Mouse (Mus musculus) limb, embryonic 14.5 days (tissue): ENCODE data around the gene Myo15b. TPM values are rescaled to one million over a fixed set of nuclear protein-coding genes. Genes with fewer than 3 reads are reported as not detected.

ENCODE experiments used
- ATAC-seq: fragments of 200-750 bp; cut with Nextera tagmentation; 2 replicates; pipeline ENCODE4 v1.8.0; 2017; ENCODE audit warnings: low read depth, moderate number of reproducible peaks, moderate TSS enrichment; ENCODE audit not compliant: low FRiP score
- DNase-seq: peaks from one replicate; pipeline ENCODE4 v3.0.0-alpha.2; 2015; ENCODE audit warnings: low spot score
- H3K27ac ChIP-seq: fragments of 300-500 bp; sonication (generic); replicated peaks from 2 replicates; pipeline ENCODE4 v1.5.1; 2014; ENCODE audit warnings: low read depth, mild to moderate bottlenecking, low read length, moderate library complexity, mixed read lengths
- H3K27me3 ChIP-seq: fragments of 300-500 bp; sonication (generic); 2 replicates; pipeline ENCODE4 v1.6.1; 2014; ENCODE audit warnings: low read length, mixed read lengths; ENCODE audit not compliant: control insufficient read depth, insufficient read depth
- H3K36me3 ChIP-seq: fragments of 300-500 bp; sonication (generic); 2 replicates; pipeline ENCODE4 v1.6.1; 2014; ENCODE audit warnings: mild to moderate bottlenecking, low read length, moderate library complexity, mixed read lengths; ENCODE audit not compliant: control insufficient read depth, insufficient read depth
- H3K4me1 ChIP-seq: fragments of 300-500 bp; sonication (generic); 2 replicates; pipeline ENCODE4 v1.6.1; 2014; ENCODE audit warnings: antibody characterized with exemption, low read length, mixed read lengths; ENCODE audit not compliant: control insufficient read depth, insufficient read depth
- H3K4me2 ChIP-seq: fragments of 300-500 bp; sonication (generic); replicated peaks from 2 replicates; pipeline ENCODE4 v1.6.1; 2014; ENCODE audit warnings: low read depth, mild to moderate bottlenecking, low read length, moderate library complexity; ENCODE audit not compliant: severe bottlenecking
- H3K4me3 ChIP-seq: fragments of 300-500 bp; sonication (generic); replicated peaks from 2 replicates; pipeline ENCODE4 v1.5.1; 2014; ENCODE audit warnings: low read length
- H3K9ac ChIP-seq: fragments of 300-500 bp; sonication (generic); 2 replicates; pipeline ENCODE4 v1.6.1; 2014; ENCODE audit warnings: mild to moderate bottlenecking, low read depth, low read length, moderate library complexity; ENCODE audit not compliant: severe bottlenecking
- H3K9me3 ChIP-seq: fragments of 300-500 bp; sonication (generic); 2 replicates; pipeline ENCODE4 v1.6.1; 2016; ENCODE audit warnings: low read length; ENCODE audit not compliant: control insufficient read depth
- POLR2A ChIP-seq: fragments of 200-500 bp; IDR thresholded peaks from 2 replicates; pipeline ENCODE4 v1.8.0; 2012; ENCODE audit warnings: inconsistent platforms, mild to moderate bottlenecking, moderate library complexity, borderline replicate concordance; ENCODE audit not compliant: insufficient read depth, insufficient read length; ENCODE audit errors: extremely low read depth
- WGBS: fragments of 180-500 bp; shearing (Covaris S2); extraction: QIAGEN DNeasy Blood & Tissue Kit; methylation state at CpG from one replicate; pipeline ENCODE4 v1.1.7; 2014; 5-methylcytosine and 5-hydroxymethylcytosine counted together
- polyA plus RNA-seq, 2 experiments: library from polyadenylated mRNA; depleted of rRNA in 1 of 2; stranded (reverse) in 1 of 2; unstranded in 1 of 2; fragments of >200 nt; fragmentation: Nextera tagmentation in 1 of 2; extraction: Ambion mirVana in 1 of 2; gene quantifications; 2 replicates each; pipeline versions ENCODE4 v1.2.1 to v1.2.3; 2012 to 2014

Gene Myo15b
- polyA plus RNA-seq, 2 experiments, result 0.55 to 0.56 TPM

GRCm38 (mm10) chr11:115906116-115906515 lies 47.9 kb downstream of the Myo15b start:
- TF ChIP-seq POLR2A, result no peak
- Histone ChIP-seq H3K27ac (no peak overlapping the region), H3K4me3 (no peak overlapping the region), H3K36me3 (peaks cover 3% of the 10 kb centered on the region; the same call in 1 of the 2 replicates), H3K27me3 (no peaks in the 10 kb centered on the region), H3K4me2 (no peak overlapping the region), H3K9ac (no peak overlapping the region), H3K9me3 (no peaks in the 10 kb centered on the region), H3K4me1 (0 out of 2 replicates have a peak, but pooled peaks cover 5% of the 10 kb centered on the region)
- ATAC-seq (no peak), DNase-seq (no peak)
- WGBS, result 77% methylated on average over 3 of the region's 3 CpGs

GRCm38 (mm10) chr11:115906521-115906920 lies 48.3 kb downstream of the Myo15b start:
- Histone ChIP-seq H3K4me1 (0 out of 2 replicates have a peak, but pooled peaks cover 5% of the 10 kb centered on the region), H3K27me3 (no peaks in the 10 kb centered on the region), H3K27ac (no peak overlapping the region), H3K4me3 (no peak overlapping the region), H3K36me3 (peaks cover 6% of the 10 kb centered on the region), H3K9ac (no peak overlapping the region), H3K9me3 (no peaks in the 10 kb centered on the region), H3K4me2 (no peak overlapping the region)
- WGBS, result 89% methylated on average over 5 of the region's 5 CpGs
- no peak for ATAC-seq
- no peak for TF ChIP-seq POLR2A
- DNase-seq, result no peak

- Histone ChIP-seq H3K9me3 (no peaks in the 10 kb centered on the region), H3K4me3 (no peak overlapping the region), H3K9ac (no peak overlapping the region), H3K4me2 (no peak overlapping the region), H3K27ac (0 out of 2 replicates have a peak overlapping the region, but pooled peaks have one; percentile 5), H3K27me3 (no peaks in the 10 kb centered on the region), H3K36me3 (peaks cover 21% of the 10 kb centered on the region), H3K4me1 (no peaks in the 10 kb centered on the region)
- 94% methylated on average over 5 of the region's 5 CpGs for WGBS
- DNase-seq (peak; percentile 7), ATAC-seq (0 out of 2 replicates have a peak, but pooled peaks have one; percentile 41)
- TF ChIP-seq POLR2A, result no peak
Observed at GRCm38 (mm10) chr11:115911134-115911561, 52.9 kb downstream of the Myo15b start.

DNA sequence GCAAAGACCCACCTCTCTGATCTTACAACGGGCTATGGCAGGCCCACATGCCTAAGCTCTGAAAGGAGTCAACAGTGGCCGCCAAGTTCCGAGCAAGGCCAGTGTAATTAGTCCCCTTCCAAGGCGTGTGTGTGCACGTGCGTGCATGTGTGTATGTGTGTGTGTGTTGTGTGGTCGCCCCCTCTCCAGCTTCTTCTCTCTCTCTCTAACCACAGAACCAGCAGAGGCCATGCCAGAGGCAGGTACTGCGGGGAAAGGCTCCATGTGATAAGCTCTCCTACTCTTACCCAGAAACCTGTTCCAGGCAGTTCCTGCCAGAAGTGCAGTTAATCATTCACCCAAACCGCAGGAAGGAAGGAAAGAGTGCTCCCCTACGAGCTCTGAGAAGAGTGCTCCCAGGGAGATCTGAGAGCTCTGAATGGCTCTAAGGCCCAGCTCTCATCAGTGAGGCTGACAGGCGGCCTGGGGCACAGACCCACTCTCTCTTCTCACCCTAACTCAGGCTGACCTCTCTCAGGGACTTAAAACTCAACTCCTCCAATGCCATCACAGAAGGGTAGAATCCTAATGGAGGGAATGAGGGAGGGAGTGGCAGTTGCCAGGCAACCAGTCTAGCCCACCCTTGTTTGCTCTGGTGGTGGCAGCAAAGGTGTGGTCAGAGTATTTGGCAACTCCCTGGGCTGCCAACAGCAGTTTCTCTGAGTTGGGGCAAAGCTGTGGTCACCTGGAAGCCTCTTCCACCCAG lies 53.6 kb downstream of the Myo15b start, which contains the start of gene Smim6:
Gene Smim6, plus strand, starts transcription at position 386 of the 745 bp plus-strand sequence.
- no peak for TF ChIP-seq POLR2A
- no peak within 1 kb of the TSS for H3K9ac ChIP-seq
- H3K4me3 ChIP-seq, result no peak within 1 kb of the TSS
- H3K9me3 ChIP-seq, result no peaks in the 10 kb centered on the region
- WGBS, result 80% methylated on average over 10 of the region's 11 CpGs
- H3K4me1 ChIP-seq, result no peaks in the 10 kb centered on the region
- ATAC-seq, result no peak
- H3K36me3 ChIP-seq, result peaks cover 24% of the 10 kb centered on the region
- H3K27me3 ChIP-seq, result no peaks in the 10 kb centered on the region
- H3K4me2 ChIP-seq, result no peak within 1 kb of the TSS
- 0 out of 2 replicates have a peak within 1 kb of the TSS, but pooled peaks have one; percentile 5 for H3K27ac ChIP-seq
- DNase-seq, result no peak

GRCm38 (mm10) chr11:115916579-115916978 lies 58.4 kb downstream of the Myo15b start:
- H3K9ac ChIP-seq, result no peak overlapping the region

More at GRCm38 (mm10) chr11:115916579-115916978, 58.4 kb downstream of the Myo15b start:
- no peaks in the 10 kb centered on the region for H3K4me1 ChIP-seq
- WGBS, result 85% methylated on average over 4 of the region's 4 CpGs
- no peak overlapping the region for H3K4me3 ChIP-seq
- peaks cover 23% of the 10 kb centered on the region for H3K36me3 ChIP-seq
- TF ChIP-seq POLR2A, result no peak
- H3K27ac ChIP-seq, result no peak overlapping the region
- no peaks in the 10 kb centered on the region for H3K9me3 ChIP-seq
- no peak overlapping the region for H3K4me2 ChIP-seq
- DNase-seq, result no peak
- no peaks in the 10 kb centered on the region for H3K27me3 ChIP-seq
- ATAC-seq, result no peak
